Mouse (Mus musculus) natural killer cell, adult 2 months (primary cell): Measurements from ENCODE around the gene Masp1.

Experiments used
- DNase-seq, 2 experiments: peaks; one replicate each; pipeline ENCODE4 v3.0.0; 2022; ENCODE audit warnings: low spot score in 2 of 2

The Masp1 gene

DNA sequence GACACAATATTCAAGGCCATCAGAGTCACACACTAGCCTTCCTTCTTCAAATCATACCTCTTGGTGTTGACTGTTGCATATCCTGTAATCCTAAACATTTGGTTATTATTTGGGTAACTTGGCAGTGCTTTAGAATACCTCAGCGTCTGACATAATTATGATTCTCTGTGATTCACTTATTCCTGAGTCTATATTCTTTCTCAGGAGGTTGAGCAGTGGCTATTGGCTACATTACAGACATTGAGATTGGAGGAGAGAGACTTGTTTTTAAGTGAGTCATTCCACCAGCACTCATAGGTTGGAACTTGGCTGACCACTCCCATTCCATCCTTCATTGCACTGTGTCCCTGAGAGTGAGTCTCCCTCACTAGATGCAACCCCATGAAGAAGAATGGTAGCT is 7.2 kb downstream of the Masp1 start:
- DNase-seq: no peak

DNA sequence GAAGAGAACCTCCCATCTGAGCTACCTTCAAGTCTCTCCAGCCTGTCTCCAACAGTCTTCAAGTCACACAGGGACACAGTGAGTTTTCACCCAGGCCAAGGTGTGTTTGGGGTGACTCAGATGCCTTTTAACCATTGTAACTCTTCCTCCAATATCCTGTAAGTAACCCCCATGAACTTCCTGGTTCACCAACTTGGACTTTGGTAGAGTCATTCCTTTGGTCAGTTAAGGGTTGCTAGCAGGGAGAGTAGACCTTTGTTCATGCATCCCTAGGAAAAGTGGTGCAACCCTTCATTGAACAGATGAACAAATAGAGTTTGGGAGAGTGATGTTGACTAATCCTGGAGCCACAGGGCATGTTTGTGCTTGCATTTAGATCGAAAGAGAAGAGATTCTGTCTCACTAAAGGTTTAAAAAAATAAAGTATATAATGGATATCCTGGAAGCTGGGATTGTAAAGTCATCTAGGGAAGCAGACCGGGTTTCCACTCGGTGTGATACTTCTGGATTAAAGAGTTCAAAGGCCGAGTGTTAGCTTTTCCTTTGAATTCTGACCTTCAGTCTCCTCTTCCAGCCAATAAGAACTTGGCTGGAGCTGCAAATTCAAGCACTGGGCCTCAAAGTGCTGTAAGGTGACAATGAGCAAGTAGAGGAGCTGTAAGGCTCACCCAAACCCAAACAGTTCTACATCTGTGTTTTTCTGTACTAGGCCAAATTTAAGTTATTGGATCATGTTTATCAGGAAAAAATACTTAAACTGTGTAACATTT is 9.3 kb downstream of the Masp1 start:
- no peak for DNase-seq

DNA sequence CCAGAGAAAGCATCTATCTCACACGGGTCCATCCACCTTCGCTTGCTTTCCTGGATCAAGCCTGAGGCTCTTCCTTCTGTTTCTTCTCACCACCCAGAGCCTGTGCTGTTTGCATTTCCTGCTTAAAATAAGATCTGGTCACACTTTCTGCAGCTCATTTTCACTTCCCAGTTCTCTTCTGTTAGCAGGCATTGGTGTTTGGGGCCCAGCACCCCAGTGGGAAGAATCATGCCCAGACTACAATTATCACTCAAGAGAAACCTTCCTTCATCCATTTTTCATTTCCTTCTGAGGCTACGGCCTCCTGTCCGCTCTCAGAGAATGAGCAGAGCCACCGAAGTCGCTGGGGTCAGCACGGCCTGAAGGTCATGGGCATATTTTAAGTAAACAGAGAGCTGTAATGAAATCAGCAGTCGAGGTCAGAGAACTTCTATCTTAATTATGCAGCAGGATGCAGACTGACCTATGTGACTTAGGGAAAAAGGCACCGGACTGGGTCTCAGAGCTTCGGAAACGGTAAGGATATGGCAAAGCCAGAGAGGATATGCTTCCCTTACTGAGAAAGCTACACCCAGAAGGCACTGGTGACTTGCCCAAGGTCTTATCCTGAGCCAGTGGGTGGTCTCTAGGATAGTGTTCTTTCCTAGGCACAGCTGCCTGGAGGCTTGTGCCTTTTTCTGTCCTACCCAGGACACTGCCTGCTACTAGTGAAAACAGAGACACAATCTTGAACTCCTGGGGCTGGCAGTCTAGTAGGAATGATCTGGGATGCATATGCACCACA is 14.5 kb downstream of the Masp1 start:
- no peak for DNase-seq

DNA sequence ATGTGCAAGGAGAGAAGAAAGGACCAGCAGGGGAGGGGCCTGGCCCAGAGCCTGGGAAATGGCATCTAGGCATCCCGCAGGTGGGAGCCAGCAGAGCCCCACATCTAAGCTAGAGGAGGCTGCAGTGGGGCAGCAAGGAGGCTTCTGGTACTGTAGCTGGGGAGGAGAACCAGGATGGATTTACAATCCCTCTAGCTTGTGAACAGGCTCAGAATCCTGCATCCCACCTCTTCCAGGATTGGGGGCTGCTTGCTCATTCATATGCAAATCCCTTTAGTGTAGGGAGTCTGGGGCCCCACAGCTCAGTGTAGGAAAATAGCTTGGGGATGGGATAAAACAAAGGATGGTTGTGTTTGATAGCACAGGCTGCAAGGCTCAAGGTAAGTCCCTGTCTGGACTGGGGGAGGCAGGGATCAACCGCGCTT is 16.3 kb downstream of the Masp1 start:
- no peak for DNase-seq

DNA sequence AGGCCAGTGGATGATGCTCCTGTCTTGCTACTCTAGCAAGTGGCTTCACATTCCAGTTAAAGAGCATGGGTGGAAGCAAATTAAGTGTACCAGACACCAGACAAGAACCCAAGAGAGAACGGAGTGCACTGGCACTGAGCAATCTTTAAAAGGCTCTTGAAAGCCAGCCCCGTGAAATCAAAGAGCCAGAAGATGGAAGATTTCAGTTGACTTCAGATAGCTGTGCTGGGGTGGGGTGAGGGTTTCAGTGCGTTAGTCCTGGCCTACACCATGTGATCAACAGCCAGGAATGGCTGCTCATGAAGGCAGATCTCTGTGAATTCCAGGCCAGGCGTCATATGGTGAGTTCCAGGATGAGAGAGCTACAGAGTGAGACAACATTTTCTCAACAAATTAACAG is 17.3 kb downstream of the Masp1 start:
- no peak for DNase-seq

DNA sequence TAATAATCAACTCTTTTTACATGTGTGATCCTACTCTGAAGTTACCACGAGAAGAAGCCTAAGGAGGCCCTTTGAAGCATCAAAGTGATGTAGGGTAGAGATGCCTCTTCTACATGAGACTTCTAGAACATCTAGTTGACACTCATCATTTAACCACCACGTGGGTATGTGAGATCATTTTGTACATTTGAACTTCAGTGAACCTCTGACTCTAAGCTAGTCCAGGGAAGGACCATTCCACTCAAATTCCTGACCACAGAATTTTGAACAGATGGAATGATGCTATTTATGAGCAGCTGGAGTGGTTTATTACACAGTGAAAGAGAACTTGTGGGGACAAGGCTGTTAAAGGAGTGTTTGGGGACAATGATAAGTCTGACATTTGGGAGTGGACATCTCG is 18.1 kb downstream of the Masp1 start:
- DNase-seq: no peak

DNA sequence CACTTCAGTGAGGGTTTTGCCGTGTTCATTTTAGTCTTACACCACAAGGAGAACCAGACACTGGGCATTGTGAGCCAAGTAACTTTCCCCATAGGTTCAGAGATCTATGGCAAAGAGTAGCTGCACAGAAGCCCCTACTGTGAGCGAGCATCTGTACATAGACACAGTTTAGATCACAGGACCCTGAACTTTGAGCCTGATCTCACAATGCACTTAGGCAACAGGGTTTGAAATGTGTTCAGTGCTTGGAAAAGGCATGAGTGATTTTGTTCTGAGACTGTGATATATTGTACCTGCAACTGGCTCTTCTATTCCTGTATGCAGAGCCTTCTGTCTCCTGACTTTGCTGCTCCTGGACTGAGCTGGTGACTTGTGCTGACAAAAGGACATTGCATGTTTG is 19.3 kb downstream of the Masp1 start:
- DNase-seq: no peak

DNA sequence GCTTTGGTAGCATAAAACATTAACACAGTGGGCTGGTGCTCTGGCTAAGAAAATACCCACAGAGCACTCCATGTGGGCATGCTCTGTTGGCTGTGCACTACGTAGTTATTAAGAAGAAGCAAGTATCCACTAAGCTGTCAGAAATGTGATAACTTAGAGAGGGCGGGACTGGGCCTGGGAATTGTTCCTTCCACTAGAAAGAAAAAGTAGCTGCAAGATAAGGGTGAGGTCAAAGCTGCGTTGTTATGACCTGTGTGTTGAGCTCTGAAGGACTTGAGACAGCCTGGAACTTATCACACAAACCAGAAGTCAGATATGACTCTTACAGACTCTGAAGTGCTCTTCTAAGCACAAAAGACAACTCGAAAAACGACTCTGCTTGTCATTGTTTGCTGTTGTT is 20.1 kb downstream of the Masp1 start:
- DNase-seq: no peak

DNA sequence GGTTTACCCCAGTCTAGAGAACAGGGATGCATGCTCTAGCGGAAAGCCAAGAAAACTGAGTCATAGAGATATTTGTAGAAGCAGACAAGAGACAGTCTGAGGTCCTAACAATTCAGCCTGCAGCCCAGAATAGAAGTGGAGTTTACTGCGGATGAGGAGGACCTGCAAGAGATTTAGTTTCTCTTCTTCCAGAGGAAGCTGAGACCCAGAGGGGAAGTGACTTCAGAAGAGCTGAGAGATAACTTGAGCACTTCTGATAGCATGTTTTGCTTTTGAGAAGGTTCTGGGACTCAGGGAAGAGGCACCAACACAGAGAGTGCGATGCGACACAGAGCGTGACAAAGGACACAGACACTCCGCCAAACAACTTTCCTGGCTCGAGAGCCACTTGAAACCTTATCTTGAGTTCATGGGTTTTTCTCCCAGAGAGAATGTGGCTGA is 21.9 kb downstream of the Masp1 start:
- DNase-seq: no peak

DNA sequence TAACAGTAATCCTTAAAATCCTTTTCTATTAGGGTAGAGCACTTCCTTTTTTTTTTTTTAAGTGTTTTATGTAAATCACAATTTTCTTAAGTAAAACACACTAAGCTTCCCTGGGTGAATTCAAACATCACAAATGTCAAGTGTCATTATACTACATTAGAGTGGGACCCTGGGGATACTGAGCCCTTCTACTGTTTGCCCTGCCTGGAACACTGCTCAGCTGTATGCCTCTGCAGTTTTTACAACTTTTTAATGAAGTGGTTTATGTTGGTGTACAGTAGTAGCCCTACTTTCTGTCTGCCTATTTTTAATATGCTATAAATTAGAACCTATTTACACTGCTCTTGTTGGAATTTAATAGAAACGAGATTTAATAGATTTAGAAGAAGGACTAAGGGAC is 22.7 kb downstream of the Masp1 start:
- no peak for DNase-seq

DNA sequence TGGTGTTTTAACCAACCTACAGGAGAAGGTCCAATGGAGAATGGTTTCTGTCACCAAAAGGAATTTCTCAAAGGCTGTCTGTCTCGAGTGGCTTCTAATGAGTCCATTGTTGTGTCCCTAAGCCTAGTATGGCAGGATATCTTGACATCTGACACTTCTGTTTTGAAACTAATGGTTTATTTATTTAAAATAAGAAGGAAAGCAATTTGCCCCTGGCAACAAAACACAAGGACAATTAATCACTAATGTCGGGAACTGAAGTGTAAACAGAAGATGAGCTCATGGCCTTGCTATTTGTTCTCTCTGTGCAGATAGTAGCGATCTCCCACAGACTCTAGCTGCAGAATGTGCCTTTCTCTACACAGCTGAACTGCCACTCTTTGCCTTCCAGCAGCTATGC is 23.2 kb downstream of the Masp1 start:
- no peak for DNase-seq

DNA sequence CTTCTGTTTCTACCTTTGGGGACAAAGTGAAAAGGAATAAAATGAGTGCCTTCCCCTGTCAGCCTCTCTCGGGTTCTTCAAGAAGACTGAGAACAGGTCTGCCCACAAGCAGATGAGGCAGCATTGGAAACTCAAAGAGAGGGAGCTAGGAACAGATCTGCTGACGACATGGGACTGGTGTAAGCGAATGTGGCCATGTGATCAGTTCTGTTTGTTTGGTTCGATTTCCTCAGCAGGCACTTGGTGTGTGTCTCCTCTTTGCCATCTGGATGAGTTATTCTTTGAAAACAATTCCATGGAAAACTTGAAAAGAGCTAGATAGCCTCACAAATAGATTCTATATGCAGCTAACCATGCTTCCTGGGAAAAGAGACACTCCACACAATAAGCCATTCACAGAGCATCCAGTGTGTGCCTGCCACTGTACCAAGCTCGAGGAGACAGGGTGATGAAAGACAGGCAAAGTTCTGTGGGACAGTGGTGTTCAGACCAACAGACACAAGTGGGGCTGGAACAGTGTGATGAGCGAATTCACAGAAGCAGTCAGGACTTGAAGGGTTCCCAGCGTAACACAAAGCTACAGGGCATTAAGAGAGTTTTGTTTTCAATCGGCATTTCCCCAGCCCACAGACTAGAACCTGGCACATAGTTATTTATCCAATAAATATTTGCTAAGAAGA is 24.2 kb downstream of the Masp1 start:
- DNase-seq: no peak

DNA sequence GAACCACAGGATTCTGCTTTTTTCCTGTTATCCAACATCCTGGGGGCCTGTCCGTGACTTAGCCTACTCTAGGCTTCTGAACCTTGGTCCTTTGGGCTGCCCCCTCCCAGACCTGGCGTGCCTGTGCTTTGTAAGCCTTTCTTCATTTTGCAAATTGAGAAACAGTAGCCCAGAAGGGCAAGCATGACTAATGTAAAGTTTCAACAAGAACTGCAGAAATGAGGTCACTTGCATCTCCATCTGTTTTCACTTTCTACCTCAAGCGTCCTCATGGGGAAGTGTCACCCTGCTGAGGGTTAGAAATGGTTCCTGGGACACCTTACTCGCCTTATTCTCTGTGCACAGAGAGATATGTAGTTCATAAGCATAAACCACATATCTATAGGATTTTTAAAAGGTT is 27.8 kb downstream of the Masp1 start:
- no peak for DNase-seq

DNA sequence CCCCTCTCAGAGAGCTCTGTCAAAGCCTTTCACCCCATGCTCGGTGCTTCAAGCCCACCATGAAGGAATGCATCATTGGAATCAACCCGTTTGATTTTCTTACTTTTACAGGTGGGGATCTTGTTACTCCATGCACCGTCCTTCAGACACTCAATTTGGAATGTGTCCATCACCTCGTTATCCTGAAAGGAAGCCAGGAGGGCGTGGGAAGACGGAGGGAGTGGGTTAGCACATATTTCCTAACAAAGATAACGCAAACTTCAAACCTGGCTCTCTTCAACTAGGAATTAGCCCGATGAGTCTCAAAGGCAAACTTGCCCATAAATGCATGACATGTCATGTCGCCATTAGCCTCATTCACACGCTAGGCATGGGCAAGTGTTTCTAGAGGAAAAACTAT is 37.3 kb downstream of the Masp1 start:
- no peak for DNase-seq

DNA sequence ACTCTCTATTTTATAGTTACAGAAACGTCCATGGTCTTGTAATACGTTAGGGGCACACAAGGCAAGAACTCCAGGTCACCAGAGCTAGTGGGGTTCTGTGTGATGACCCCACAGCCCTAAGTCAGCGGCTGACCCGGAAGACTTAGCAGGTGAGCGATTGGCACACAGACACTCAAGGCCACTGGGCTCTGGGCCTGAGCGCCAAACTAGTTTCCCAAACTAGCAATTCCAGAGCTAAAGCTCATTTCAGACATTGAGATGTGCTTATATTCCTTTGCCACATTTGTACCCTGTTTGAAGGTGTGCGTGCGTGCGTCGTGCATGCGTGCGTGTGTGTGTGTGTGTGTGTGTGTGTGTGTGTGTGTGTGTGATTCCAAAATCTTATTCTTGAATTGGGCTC is 37.8 kb downstream of the Masp1 start:
- DNase-seq: no peak

DNA sequence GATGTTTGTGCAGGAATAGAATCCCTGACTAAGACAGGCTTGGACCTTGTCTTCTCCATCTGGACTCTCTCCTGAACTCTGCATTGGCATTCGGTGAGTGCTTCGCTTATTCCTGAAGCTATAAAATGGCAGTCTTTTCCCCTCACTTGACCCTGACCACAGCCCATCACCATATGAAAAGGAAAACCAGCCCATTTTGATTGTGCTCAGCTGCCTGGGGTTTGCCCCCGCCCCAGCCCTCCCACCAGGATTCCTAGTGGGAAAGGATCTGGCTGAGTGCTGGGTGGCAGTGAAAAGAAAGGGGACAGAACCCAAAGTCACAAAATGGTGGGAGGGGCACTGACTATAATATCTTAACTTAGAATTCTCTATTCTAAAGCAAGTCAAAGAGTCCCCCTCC is 38.4 kb downstream of the Masp1 start:
- DNase-seq: no peak

DNA sequence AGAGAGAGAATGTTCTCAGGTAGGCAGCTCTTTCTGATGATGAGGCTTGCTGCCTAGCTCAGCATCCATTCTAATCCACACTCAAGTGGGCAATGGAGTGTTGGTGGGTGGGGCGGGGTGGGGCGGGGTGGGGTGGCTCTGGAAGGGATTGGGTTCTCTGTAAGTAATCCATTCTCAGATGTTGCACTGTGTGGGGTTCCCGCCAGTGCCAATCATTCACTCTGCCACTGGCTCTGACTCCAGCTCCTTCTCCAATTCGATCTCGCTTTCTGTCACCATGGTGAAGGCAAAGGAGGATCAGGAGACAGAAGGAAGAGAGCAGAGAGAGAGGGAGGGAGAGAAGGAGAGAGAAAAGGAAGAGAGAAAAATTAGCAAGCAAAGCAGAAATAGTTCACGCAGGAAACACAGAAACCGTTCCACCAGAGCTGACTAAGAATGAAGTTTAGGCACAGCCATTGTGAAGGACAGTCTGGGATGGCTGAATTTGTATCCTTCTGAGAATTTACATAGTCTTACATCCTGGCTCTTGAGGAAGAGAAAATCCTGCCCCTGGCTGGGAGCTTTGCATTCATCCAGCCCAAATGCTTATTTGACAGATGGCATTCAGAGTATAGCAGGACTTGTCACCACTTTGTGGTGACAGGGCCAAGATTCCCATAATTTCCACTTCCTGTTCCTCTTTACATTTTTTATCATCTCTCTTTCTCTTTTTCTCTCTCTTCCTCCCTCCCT is 40.6 kb downstream of the Masp1 start:
- DNase-seq: no peak

DNA sequence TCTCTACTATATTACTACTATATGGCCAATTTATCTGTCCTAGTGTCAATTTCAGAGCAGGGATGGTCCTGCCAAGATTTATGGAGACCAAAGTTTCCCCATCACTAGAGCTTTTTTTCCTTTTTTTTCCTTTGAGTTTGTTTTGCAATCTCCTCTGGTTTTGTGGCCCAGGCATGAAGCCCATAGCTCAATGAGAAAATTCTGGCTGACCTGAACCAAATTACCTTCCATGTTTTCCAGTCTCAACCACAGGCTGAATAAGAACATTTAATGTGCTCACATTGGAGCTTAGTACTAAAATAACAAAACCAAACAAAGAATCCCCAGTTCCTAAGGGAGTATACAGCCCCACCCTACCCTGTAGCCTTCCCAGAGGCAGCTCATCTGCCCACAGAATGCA is 44.0 kb downstream of the Masp1 start:
- DNase-seq: no peak

DNA sequence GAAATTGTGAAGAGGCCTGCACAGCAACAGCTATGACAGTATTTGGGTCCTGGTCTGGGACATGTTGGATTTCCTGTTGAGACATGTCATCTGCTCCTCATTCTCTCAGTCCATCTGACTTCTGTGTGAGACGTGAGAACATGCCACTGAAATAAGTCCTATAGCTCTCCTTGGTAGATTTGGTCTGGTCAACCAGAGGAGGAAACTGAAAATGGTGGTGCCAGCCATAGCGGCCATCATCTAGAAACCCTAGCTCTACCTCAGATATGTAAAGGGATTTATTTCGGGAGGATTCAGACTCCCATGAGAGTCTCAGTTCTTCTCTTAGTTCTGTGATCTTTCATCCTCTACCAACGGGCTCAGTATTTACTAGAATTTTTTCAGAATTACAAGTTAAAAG is 45.0 kb downstream of the Masp1 start:
- no peak for DNase-seq

DNA sequence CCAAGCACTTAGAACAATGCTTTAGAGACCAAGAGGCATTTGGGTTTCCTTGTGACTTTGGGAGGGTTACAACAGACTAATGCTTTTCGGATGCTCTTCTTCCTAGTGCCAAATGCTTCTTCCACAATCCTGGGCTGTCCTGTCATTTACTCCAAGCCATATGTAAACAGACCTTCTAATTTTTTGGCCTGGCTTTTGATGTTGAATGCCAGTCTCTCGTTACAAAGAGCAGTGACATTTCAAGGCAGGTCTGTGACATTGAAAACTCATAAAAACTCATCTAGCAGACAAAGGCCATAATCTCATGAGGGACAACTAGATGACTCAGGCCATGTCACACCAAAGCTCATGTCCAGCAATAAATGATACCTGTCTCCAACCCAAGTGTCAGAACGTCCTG is 48.6 kb downstream of the Masp1 start:
- DNase-seq: no peak

DNA sequence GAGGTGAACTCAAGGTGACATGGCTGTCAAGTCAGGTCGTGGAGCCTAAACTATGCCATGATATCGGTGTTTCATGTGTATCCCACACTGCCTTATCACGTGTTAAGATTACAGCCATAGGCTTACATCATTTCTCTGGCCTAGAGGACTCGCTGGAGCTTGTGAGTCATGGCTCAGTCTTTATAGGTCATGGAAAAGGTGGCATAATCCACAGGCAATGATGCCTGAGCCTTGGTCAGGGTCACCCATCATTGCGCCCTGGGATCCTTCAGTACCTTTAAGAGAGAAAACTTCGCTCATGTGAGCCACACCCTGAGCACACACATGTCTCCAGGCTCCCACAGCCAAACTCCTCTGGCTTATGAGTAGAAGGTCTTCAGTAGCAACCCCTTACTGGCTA is 49.1 kb downstream of the Masp1 start:
- no peak for DNase-seq

DNA sequence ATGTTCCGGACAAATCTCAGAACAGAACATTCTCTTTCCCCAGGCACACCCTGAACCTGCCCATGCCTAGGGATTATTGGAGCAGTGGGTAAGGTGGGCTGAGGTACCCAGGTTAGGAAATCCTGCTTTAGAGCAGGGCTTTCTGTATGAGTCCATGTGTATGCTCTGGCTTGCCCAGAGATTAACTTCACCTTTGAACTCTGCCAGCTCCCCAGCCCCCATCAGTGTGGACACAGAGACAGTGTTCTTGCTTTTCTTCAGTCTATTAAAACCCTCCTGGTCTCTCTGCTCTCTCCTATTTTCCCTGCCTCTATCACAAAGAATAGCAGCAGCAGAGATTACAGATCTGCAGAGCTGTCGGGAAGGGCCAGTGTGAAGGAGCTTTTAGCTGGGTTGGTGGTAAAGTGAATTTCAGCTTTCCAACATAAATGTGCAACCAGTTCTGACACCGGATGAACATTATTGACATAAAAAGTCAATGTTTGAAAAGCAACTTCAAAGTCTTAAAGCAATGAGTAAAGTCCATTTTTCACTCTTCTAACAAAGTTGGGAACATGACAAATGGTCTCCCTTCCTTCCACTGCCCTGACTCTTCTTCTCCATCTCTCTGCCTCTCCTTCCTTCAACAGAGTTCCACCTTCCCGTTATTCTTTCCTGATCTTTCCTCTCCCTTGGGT is 56.8 kb downstream of the Masp1 start:
- no peak for DNase-seq
